Mouse (Mus musculus): Measurements from ENCODE around the gene Vamp2. TPM values are rescaled to one million over a fixed set of nuclear protein-coding genes. Genes with fewer than 3 reads are reported as not detected.

Vamp2 gene
- polyA plus RNA-seq, 2 experiments = 89.8 to 199 TPM

DNA sequence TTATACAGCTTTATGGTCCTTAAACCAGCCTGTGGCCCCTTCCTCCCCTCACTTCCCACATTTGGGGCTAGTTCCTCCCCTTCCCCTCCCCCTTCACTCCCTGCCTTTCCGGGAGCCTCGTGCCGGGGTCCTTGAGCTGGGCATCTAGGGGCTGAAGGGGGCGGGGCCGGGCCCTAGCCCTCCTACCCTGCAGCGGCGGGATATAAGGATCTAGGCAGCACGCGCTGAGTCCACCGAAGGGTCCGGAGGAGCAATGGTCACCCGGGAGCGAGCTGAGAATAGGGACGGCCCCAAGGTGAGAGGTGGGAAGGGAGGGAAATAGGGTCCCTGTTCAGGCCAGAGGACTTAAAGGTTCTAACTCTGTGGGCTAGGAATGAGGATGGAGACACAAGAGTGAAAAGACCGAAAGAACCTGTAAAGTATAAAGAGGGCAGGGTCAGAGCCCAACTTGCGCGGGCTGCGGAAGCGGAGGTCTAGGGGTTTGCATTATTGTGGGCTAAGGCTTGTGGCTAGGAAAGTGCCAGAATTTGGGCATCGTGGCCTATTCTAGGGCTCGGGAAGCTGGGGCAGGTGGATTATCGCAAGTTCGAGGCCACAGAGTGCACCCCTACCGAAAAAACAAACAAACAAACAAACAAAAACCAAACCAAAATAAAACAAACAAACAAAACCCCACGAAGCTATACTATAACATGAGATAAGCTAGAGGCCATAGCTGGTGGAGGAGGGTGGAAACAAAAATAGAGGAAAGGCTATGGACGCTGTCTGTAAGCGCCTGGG lies 32.1 kb downstream of the Vamp2 start, which contains the start of gene Hes7:
TSS of gene Hes7 (plus strand) at position 184 of the 780 bp plus-strand sequence.
- DNase-seq (ENCODE audit: low spot score) = no peak
- H3K9me3 ChIP-seq (ENCODE audit: control insufficient read depth, low read length) = no peaks in the 10 kb centered on the region
- H3K36me3 ChIP-seq (ENCODE audit: control insufficient read depth, insufficient read depth, low read length) = no peaks in the 10 kb centered on the region
- 4% methylated on average over 27 of the region's 27 CpGs for WGBS
- TF ChIP-seq POLR2A (IDR thresholded peaks at IDR 0.05; ENCODE audit: borderline replicate concordance, extremely low read depth, insufficient read depth, insufficient read length) = no peak
- peak within 1 kb of the TSS; percentile 74 for H3K4me3 ChIP-seq (replicated peaks; ENCODE audit: low read length)
- no peak for ATAC-seq (ENCODE audit: low FRiP score, low read depth)
- H3K27ac ChIP-seq (replicated peaks; ENCODE audit: low read depth, low read length) = no peak within 1 kb of the TSS
- H3K4me2 ChIP-seq (replicated peaks; ENCODE audit: low read depth, low read length, severe bottlenecking) = peak within 1 kb of the TSS; percentile 90
- H3K4me1 ChIP-seq (ENCODE audit: control insufficient read depth, insufficient read depth, low read length) = peaks cover 22% of the 10 kb centered on the region
- no peaks in the 10 kb centered on the region for H3K27me3 ChIP-seq (ENCODE audit: control insufficient read depth, insufficient read depth, low read length)
- peak within 1 kb of the TSS; percentile 65 for H3K9ac ChIP-seq (ENCODE audit: low read depth, low read length, severe bottlenecking)

DNA sequence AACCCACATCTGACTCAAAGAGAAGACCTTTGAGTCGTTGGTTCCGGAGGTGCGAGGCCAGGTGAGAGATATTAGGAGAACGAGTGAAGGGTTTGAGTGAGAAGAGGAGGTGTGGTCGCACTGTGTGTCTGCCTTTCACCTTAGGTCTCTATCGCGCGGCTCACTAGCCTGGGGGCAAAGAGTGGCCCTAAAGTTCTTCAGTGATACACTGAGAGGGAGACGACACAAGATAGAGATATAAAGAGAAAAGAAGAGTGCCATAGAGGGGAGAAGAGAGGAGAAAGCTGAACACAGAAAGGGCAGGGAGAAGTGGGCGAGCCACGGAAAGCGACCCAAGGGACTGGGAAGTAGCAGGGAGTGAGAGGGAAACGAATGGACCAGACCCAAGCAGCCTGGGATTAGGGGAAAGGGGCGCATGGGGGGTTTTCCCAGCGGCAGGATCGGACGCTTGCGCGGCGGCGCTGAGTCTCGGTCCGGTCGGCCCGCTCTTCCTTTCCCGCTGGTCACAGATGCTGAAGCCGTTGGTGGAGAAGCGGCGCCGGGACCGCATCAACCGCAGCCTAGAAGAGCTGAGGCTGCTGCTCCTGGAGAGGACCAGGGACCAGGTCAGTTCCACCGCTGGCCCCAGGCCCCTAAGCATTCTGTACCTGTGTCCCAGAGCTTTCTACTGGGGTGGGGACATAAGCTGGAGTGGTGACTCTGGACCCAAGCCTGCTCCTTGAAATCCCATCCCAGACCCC lies 32.9 kb downstream of the Vamp2 start:
- H3K4me1 ChIP-seq (ENCODE audit: control insufficient read depth, insufficient read depth, low read length) = peaks cover 28% of the 10 kb centered on the region
- H3K9me3 ChIP-seq (ENCODE audit: control insufficient read depth, low read length) = no peaks in the 10 kb centered on the region
- H3K4me3 ChIP-seq (replicated peaks; ENCODE audit: low read length) = peak overlapping the region; percentile 74
- H3K27ac ChIP-seq (replicated peaks; ENCODE audit: low read depth, low read length) = no peak overlapping the region
- H3K27me3 ChIP-seq (ENCODE audit: control insufficient read depth, insufficient read depth, low read length) = no peaks in the 10 kb centered on the region
- no peaks in the 10 kb centered on the region for H3K36me3 ChIP-seq (ENCODE audit: control insufficient read depth, insufficient read depth, low read length)
- DNase-seq (ENCODE audit: low spot score) (no peak), ATAC-seq (ENCODE audit: low FRiP score, low read depth) (no peak)
- H3K4me2 ChIP-seq (replicated peaks; ENCODE audit: low read depth, low read length, severe bottlenecking) = peak overlapping the region; percentile 90
- 1% methylated on average over 29 of the region's 33 CpGs for WGBS
- H3K9ac ChIP-seq (ENCODE audit: low read depth, low read length, severe bottlenecking) = peak overlapping the region; percentile 65
- TF ChIP-seq POLR2A (IDR thresholded peaks at IDR 0.05; ENCODE audit: borderline replicate concordance, extremely low read depth, insufficient read depth, insufficient read length) = no peak

DNA sequence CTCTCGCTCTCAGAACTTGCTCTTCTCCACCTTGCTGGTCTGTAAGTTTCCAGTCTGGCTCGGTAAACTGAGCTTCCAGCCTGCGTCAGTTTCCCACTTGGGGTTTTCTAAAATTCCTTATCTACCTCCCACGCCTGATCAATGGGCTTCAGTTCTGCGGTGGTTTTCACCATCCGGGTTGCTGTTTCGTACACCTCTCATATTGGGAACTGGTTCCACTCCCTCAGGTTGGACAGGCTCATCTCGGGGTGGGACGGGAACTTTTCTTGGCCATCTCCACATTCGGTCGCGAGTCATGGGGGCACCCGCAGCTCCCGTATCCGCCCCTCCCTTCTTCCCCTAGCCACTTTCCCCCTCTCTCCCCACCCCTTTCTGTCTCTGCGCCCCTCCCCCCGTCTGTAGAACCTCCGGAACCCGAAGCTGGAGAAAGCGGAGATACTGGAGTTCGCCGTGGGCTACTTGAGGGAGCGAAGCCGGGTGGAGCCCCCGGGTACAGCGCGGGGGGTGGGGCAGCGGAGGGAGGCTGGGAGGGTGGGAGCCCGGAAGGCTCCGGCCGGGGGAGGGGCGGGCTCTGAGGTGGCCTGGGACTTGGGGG lies 33.5 kb downstream of the Vamp2 start:
- H3K9me3 ChIP-seq (ENCODE audit: control insufficient read depth, low read length) = no peaks in the 10 kb centered on the region
- peak overlapping the region; percentile 65 for H3K9ac ChIP-seq (ENCODE audit: low read depth, low read length, severe bottlenecking)
- peak overlapping the region; percentile 74 for H3K4me3 ChIP-seq (replicated peaks; ENCODE audit: low read length)
- ATAC-seq (ENCODE audit: low FRiP score, low read depth) = no peak
- peak overlapping the region; percentile 81 for H3K27ac ChIP-seq (replicated peaks; ENCODE audit: low read depth, low read length)
- under 1% methylated on average over 31 of the region's 32 CpGs for WGBS
- H3K27me3 ChIP-seq (ENCODE audit: control insufficient read depth, insufficient read depth, low read length) = no peaks in the 10 kb centered on the region
- H3K4me2 ChIP-seq (replicated peaks; ENCODE audit: low read depth, low read length, severe bottlenecking) = peak overlapping the region; percentile 90
- DNase-seq (ENCODE audit: low spot score) = peak; percentile 63
- no peak for TF ChIP-seq POLR2A (IDR thresholded peaks at IDR 0.05; ENCODE audit: borderline replicate concordance, extremely low read depth, insufficient read depth, insufficient read length)
- H3K36me3 ChIP-seq (ENCODE audit: control insufficient read depth, insufficient read depth, low read length) = no peaks in the 10 kb centered on the region
- peaks cover 29% of the 10 kb centered on the region for H3K4me1 ChIP-seq (ENCODE audit: control insufficient read depth, insufficient read depth, low read length)

DNA sequence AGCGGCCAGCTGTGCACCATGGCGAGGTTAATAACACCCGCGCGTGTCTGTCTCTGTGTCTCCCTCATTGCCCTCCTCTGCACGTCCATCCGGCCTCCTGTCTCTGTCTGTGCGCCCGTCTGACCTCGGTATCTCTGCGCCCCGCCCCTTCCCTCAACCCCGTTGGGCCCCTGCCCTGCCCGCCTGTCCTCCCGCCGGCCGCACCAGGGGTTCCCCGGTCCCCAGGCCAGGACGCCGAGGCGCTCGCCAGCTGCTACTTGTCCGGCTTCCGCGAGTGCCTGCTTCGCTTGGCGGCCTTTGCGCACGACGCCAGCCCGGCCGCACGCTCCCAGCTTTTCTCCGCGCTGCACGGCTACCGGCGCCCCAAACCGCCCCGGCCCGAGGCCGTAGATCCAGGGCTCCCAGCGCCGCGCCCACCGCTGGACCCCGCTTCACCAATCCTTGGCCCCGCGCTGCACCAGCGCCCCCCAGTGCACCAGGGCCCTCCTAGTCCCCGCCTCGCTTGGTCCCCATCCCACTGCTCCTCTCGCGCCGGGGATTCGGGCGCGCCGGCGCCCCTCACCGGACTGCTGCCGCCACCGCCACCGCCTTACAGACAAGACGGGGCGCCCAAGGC lies 34.2 kb downstream of the Vamp2 start, which contains the start of gene 9130213A22Rik:
TSS of gene 9130213A22Rik (minus strand) at position 254 of the 616 bp plus-strand sequence.
- peak; percentile 44 for ATAC-seq (ENCODE audit: low FRiP score, low read depth)
- Histone ChIP-seq H3K27me3 (ENCODE audit: control insufficient read depth, insufficient read depth, low read length) (no peaks in the 10 kb centered on the region), H3K4me3 (replicated peaks; ENCODE audit: low read length) (peak within 1 kb of the TSS; percentile 74), H3K9ac (ENCODE audit: low read depth, low read length, severe bottlenecking) (peak within 1 kb of the TSS; percentile 65), H3K9me3 (ENCODE audit: control insufficient read depth, low read length) (no peaks in the 10 kb centered on the region), H3K36me3 (ENCODE audit: control insufficient read depth, insufficient read depth, low read length) (no peaks in the 10 kb centered on the region), H3K4me1 (ENCODE audit: control insufficient read depth, insufficient read depth, low read length) (peaks cover 26% of the 10 kb centered on the region), H3K27ac (replicated peaks; ENCODE audit: low read depth, low read length) (peak within 1 kb of the TSS; percentile 81), H3K4me2 (replicated peaks; ENCODE audit: low read depth, low read length, severe bottlenecking) (peak within 1 kb of the TSS; percentile 90)
- under 1% methylated on average over 32 of the region's 66 CpGs for WGBS
- TF ChIP-seq POLR2A (IDR thresholded peaks at IDR 0.05; ENCODE audit: borderline replicate concordance, extremely low read depth, insufficient read depth, insufficient read length) = no peak
- DNase-seq (ENCODE audit: low spot score) = peak; percentile 89
